Mouse (Mus musculus) CD4-positive, CD25-positive, alpha-beta regulatory T cell, adult 2 months (primary cell): ENCODE results near the gene Tom1l2.

ENCODE experiments used
- DNase-seq: peaks from one replicate; pipeline ENCODE4 v3.0.0-alpha.2; 2012; ENCODE audit warnings: low read depth, low spot score

Tom1l2 gene

GRCm38 (mm10) chr11:60346537-60346936 lies 6.2 kb downstream of the Tom1l2 start:
- no peak for DNase-seq

- DNase-seq, result no peak
These were observed 6.8 kb downstream of the Tom1l2 start for GRCm38 (mm10) chr11:60345868-60346267.

- no peak for DNase-seq
These were observed 13.3 kb downstream of the Tom1l2 start for GRCm38 (mm10) chr11:60339361-60339760.

- DNase-seq, result peak; percentile 81
These were observed 14.4 kb downstream of the Tom1l2 start for GRCm38 (mm10) chr11:60338291-60338690.

GRCm38 (mm10) chr11:60335771-60336170 lies 16.9 kb downstream of the Tom1l2 start:
- no peak for DNase-seq

GRCm38 (mm10) chr11:60334124-60334523 lies 18.6 kb downstream of the Tom1l2 start:
- peak; percentile 75 for DNase-seq

GRCm38 (mm10) chr11:60333461-60333860 lies 19.2 kb downstream of the Tom1l2 start:
- DNase-seq, result peak; percentile 28

GRCm38 (mm10) chr11:60330551-60330950 lies 22.2 kb downstream of the Tom1l2 start:
- peak; percentile 57 for DNase-seq

- DNase-seq, result no peak
These were observed 29.0 kb downstream of the Tom1l2 start for GRCm38 (mm10) chr11:60323731-60324130.

- DNase-seq, result no peak
These were observed 31.3 kb downstream of the Tom1l2 start for GRCm38 (mm10) chr11:60321438-60321837.

GRCm38 (mm10) chr11:60320426-60321037 lies 32.2 kb downstream of the Tom1l2 start:
- DNase-seq, result no peak

- DNase-seq, result no peak
These were observed 33.2 kb downstream of the Tom1l2 start for GRCm38 (mm10) chr11:60319257-60320066.

- DNase-seq, result no peak
These were observed 34.0 kb downstream of the Tom1l2 start for GRCm38 (mm10) chr11:60318716-60319115.

- DNase-seq, result no peak
These were observed 35.2 kb downstream of the Tom1l2 start for GRCm38 (mm10) chr11:60317376-60318102.

- DNase-seq, result no peak
These were observed 35.8 kb downstream of the Tom1l2 start for GRCm38 (mm10) chr11:60316883-60317282.

GRCm38 (mm10) chr11:60316250-60316649 lies 36.5 kb downstream of the Tom1l2 start:
- no peak for DNase-seq

- no peak for DNase-seq
These were observed 41.5 kb downstream of the Tom1l2 start for GRCm38 (mm10) chr11:60311025-60311854.

GRCm38 (mm10) chr11:60309875-60310274 lies 42.8 kb downstream of the Tom1l2 start:
- DNase-seq, result no peak

- DNase-seq, result no peak
These were observed 44.1 kb downstream of the Tom1l2 start for GRCm38 (mm10) chr11:60308506-60309116.

- DNase-seq, result no peak
These were observed 44.6 kb downstream of the Tom1l2 start for GRCm38 (mm10) chr11:60308061-60308460.

- DNase-seq, result peak; percentile 71
These were observed 45.3 kb downstream of the Tom1l2 start for GRCm38 (mm10) chr11:60307375-60307825.
